Mouse (Mus musculus) embryo, embryonic 11.5 days (tissue): ENCODE data around the gene Map2k7.
"Not testable (repeated sequence)": the region's sequence is repeated elsewhere in the genome, so short reads cannot be mapped to it uniquely, and the experiment has no call there.

Source experiments
- DNase-seq: peaks from one replicate; pipeline ENCODE4 v3.0.0-alpha.2; 2012; ENCODE audit warnings: low read depth, low spot score

Map2k7 gene

GRCm38 (mm10) chr8:4226739-4227347 is 11.7 kb upstream of the Map2k7 start, which contains the start of gene Lrrc8e:
Lrrc8e (plus strand) TSS chr8:4226827.
- no peak for DNase-seq

GRCm38 (mm10) chr8:4227919-4228318 is 10.6 kb upstream of the Map2k7 start:
- DNase-seq = no peak

GRCm38 (mm10) chr8:4229784-4230183 is 8.8 kb upstream of the Map2k7 start:
- DNase-seq = no peak

- DNase-seq = no peak
Measured at GRCm38 (mm10) chr8:4230612-4231351, 7.8 kb upstream of the Map2k7 start.

- no peak for DNase-seq
Measured at GRCm38 (mm10) chr8:4237814-4238433, 616 bp upstream of the Map2k7 start.

GRCm38 (mm10) chr8:4239193-4239890 is 802 bp downstream of the Map2k7 start:
- DNase-seq = no peak

- no peak for DNase-seq
Measured at GRCm38 (mm10) chr8:4245061-4245460, 6.5 kb downstream of the Map2k7 start.

- DNase-seq = no peak
Measured at GRCm38 (mm10) chr8:4245737-4246136, 7.2 kb downstream of the Map2k7 start.

GRCm38 (mm10) chr8:4247241-4247640 is 8.7 kb downstream of the Map2k7 start:
- DNase-seq = no peak

GRCm38 (mm10) chr8:4247951-4248540 is 9.5 kb downstream of the Map2k7 start, which contains the start of gene Tgfbr3l:
Tgfbr3l (plus strand) TSS chr8:4248214.
- DNase-seq = no peak

GRCm38 (mm10) chr8:4249213-4249612 is 10.7 kb downstream of the Map2k7 start:
- DNase-seq = no peak

GRCm38 (mm10) chr8:4250306-4250970 is 11.9 kb downstream of the Map2k7 start:
- DNase-seq = peak; percentile 55

- DNase-seq = no peak
Measured at GRCm38 (mm10) chr8:4252116-4252760, 13.7 kb downstream of the Map2k7 start.

GRCm38 (mm10) chr8:4252934-4253841 is 14.6 kb downstream of the Map2k7 start, which contains the start of gene Snapc2:
Snapc2 (plus strand) TSS chr8:4253080.
- peak; percentile 92 for DNase-seq

GRCm38 (mm10) chr8:4254001-4254400 is 15.5 kb downstream of the Map2k7 start:
- DNase-seq = no peak

- DNase-seq = not testable (repeated sequence)
Measured at GRCm38 (mm10) chr8:4255471-4255870, 16.9 kb downstream of the Map2k7 start.

GRCm38 (mm10) chr8:4256911-4257310 is 18.4 kb downstream of the Map2k7 start:
- DNase-seq = no peak

- DNase-seq = no peak
Measured at GRCm38 (mm10) chr8:4257350-4257749, 18.8 kb downstream of the Map2k7 start.

GRCm38 (mm10) chr8:4258233-4258632 is 19.7 kb downstream of the Map2k7 start:
- DNase-seq = peak; percentile 69
